Comparison of ENCODE assay signal across 27 mouse cellular contexts in the genomic region with DNA sequence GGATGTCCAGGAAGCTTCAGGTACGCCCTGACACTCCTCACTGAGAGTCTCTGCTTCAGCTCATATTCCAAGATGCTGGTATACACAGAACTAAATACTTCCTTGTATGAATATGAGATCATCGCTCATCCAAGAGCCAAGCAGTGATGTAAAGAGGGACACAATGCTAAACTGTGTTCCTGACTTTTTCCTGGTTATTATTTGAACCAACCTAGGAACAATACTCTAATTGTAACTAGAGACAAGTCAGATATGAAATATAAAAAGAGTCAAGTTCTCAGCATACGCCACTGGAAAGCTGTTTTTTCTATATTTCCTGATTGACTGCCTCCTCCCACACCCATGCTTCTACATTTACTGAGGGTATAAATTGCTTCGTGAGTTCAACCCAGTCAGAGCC. TPM values are rescaled to one million over a fixed set of nuclear protein-coding genes. Genes with fewer than 3 reads are reported as not detected.
"Had no signal": no experiment of that assay in that cellular context is flagged by ENCODE, and none has a peak within 500 bp of the region (broad histone marks: within the 10 kb centered on the region; RNA-seq: fewer than 3 reads in every experiment).

A gene (plus strand): TSS at position 301 of the 400 bp plus-strand sequence.

- H3K9me3 ChIP-seq: heart, embryonic 13.5 days; heart, embryonic 15.5 days; hindbrain, embryonic 13.5 days; hindbrain, embryonic 15.5 days; kidney, embryonic 15.5 days; limb, embryonic 10.5 days; limb, embryonic 12.5 days had no signal

- H3K36me3 ChIP-seq: heart, embryonic 13.5 days; heart, embryonic 15.5 days; hindbrain, embryonic 13.5 days; hindbrain, embryonic 15.5 days; kidney, embryonic 15.5 days; limb, embryonic 10.5 days; limb, embryonic 12.5 days had no signal

- H3K27me3 ChIP-seq: heart, embryonic 15.5 days; hindbrain, embryonic 13.5 days; hindbrain, embryonic 15.5 days; kidney, embryonic 15.5 days; limb, embryonic 12.5 days had no signal

- H3K4me3 ChIP-seq: heart, adult 2 months; heart, embryonic 13.5 days; heart, embryonic 15.5 days; hindbrain, embryonic 13.5 days; hindbrain, embryonic 15.5 days; kidney, embryonic 15.5 days; limb, embryonic 10.5 days; limb, embryonic 12.5 days had no signal

- DNase-seq: gastrocnemius, postnatal 14 days; gastrocnemius, postnatal 36 days; heart, adult 2 months; heart, postnatal 14 days; heart, postnatal 36 days; kidney, adult 11 months; kidney, adult 2 months; kidney, adult 9 months; kidney, postnatal 14 days; kidney, postnatal 36 days; layer of hippocampus, adult 9-11 months; liver had no signal

- H3K27ac ChIP-seq: heart, adult 2 months; heart, embryonic 13.5 days; heart, embryonic 15.5 days; hindbrain, embryonic 13.5 days; hindbrain, embryonic 15.5 days; hindbrain, postnatal 0 days; kidney, embryonic 15.5 days; kidney, postnatal 0 days; limb, embryonic 10.5 days; limb, embryonic 12.5 days had no signal

- H3K9ac ChIP-seq: heart, embryonic 13.5 days; heart, embryonic 15.5 days; hindbrain, embryonic 13.5 days; hindbrain, embryonic 15.5 days; kidney, embryonic 15.5 days; limb, embryonic 12.5 days had no signal

- ATAC-seq: hindbrain, postnatal 0 days; intestine, embryonic 16.5 days had no signal

- H3K4me1 ChIP-seq: heart, embryonic 13.5 days; heart, embryonic 15.5 days; hindbrain, embryonic 13.5 days; hindbrain, embryonic 15.5 days; kidney, embryonic 15.5 days; limb, embryonic 10.5 days; limb, embryonic 12.5 days had no signal

- H3K4me2 ChIP-seq: heart, embryonic 11.5 days; heart, embryonic 13.5 days; heart, embryonic 15.5 days; hindbrain, embryonic 13.5 days; hindbrain, embryonic 15.5 days; kidney, embryonic 15.5 days; limb, embryonic 12.5 days; liver, embryonic 11.5 days had no signal

RNA-seq across cellular contexts. Expression of the gene that starts here (rescaled TPM):
- polyA plus RNA-seq: heart, adult 2 months; hindbrain, embryonic 11.5 days; hindbrain, embryonic 13.5 days; hindbrain, embryonic 15.5 days; hindbrain, postnatal 0 days; intestine, embryonic 14.5 days; kidney, adult 2 months; large intestine, adult 2 months; limb, embryonic 10.5 days; limb, embryonic 12.5 days; liver, embryonic 11.5 days had no signal
